Mouse (Mus musculus) cerebellum, adult 9-10 months (tissue): ENCODE data around the gene Zfp653.

ENCODE experiments used
- DNase-seq: peaks from one replicate; pipeline ENCODE4 v3.0.0; 2022

Zfp653 gene

GRCm38 (mm10) chr9:22067195-22067594 lies 4.0 kb downstream of the Zfp653 start:
- peak; percentile 49 for DNase-seq

GRCm38 (mm10) chr9:22066433-22066832 lies 4.7 kb downstream of the Zfp653 start:
- peak; percentile 73 for DNase-seq

DNA sequence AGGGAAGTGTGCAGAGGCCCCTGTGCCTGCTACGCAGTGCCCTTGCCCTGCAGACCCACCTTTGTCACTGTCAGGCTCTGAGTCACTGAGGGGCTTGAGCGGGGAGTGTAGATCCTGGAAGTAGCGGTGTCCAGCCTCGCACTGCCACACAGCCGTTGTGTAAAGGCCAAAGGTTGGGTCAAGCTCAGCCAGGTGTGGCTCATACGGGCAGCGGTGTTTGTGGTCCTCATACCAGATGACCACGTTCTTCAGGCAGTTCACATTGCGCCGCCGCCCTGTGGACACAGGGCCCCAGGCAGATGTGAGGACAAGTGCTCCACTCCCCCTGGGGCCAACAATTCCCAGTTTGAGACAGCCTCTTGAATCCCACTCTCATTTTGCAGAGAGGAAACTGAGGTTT lies 5.5 kb downstream of the Zfp653 start:
- peak; percentile 53 for DNase-seq

DNA sequence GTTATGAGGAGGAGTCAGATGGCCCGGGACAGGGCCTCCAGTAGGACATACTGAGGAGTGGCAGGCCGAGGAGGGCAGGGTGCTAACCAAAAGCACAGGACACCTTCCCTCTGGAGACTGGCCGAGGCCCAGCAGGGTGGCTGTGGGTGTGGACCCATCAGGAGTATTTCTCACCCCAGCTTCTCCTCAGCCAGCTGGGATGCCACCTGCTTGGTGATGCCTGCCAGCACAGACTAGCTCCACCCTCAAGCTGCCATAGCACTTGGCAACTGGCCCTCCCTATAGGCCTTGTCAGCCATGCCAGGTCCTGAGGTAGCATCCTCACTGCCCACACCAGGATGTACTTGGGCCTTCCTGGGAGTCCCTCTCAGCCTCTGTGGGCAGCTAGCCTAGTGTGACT lies 6.8 kb downstream of the Zfp653 start:
- DNase-seq = peak; percentile 95

DNA sequence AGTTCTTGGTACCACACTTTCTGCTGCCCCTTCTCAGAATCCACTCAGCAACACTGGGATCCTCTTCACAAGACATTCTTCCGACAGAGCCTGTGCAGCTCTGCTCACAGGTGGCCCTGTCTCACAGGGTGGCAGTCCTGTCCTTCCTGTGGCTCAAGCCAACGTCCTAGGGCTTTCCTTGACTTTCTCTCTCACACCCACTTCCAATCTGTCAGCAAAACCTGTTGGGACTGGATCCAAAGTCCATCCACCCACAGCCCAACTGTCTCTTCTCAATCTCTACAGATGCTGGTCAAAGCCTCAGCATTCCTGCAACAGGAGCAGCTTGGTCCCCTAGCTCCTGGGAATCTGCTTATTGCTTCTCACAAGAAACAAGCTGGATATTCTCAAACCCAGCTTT lies 9.8 kb downstream of the Zfp653 start:
- DNase-seq = peak; percentile 81

GRCm38 (mm10) chr9:22058011-22058424 lies 13.2 kb downstream of the Zfp653 start:
- peak; percentile 81 for DNase-seq

- peak; percentile 57 for DNase-seq
Observed at GRCm38 (mm10) chr9:22057031-22057517, 14.1 kb downstream of the Zfp653 start.

GRCm38 (mm10) chr9:22056303-22056910 lies 14.8 kb downstream of the Zfp653 start:
- peak; percentile 59 for DNase-seq

DNA sequence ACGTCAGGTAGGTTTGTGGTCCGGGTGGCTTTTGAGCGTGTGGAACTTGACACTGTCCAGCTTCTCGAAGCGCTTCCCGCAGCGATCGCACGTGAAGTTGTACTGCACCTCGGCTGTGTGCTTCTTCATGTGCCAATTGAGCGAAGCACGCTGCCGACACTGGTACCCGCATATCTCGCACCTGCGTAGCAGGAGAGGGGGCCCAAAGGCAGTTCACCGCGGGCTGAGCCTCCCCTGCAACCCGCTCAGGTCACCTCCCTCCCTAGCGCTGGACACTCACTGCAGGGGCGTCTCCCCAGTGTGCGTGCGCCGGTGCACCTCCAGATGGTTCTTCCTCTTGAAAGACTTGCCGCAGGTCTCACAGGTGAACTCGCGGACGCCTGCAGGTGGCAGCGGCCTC lies 15.5 kb downstream of the Zfp653 start:
- peak; percentile 61 for DNase-seq

GRCm38 (mm10) chr9:22054411-22055076 lies 16.6 kb downstream of the Zfp653 start:
- peak; percentile 92 for DNase-seq

DNA sequence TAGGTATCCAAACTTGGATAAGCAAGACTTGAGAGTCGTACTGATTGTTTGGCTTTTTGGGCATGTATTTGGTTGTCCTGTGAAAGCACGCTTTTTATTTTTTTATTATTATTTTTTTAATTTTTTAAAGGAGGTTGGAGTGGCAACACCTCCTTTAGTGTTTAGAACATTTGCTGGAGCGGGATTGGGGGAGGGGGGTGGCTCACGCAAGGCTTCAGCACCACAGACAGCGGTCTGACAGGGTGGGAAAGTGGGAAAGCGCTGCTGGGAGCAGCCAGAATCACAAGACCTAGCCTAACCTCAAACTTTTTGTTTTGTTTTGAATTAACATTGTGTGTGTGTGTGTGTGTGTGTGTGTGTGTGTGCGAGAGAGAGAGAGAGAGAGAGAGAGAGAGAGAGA lies 17.5 kb downstream of the Zfp653 start:
- no peak for DNase-seq

DNA sequence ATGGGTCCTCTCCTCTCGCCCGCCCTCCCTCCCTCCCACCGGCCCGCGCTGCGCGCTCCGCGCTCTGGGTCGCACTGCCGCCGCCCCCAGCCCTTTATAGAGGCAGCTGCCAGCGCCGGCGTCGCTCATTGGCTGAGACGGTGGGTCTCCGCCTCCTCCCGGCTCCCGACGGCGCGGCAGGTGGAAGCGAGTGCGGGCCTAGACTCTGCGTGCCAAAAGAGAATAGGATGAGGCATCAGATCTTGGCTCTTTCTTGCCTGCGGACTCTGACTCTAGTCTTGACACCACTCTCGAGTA lies 19.3 kb downstream of the Zfp653 start, which contains the start of gene Elavl3:
Gene Elavl3, minus strand, starts transcription at position 66 of the 297 bp plus-strand sequence.
- DNase-seq = peak; percentile 91

DNA sequence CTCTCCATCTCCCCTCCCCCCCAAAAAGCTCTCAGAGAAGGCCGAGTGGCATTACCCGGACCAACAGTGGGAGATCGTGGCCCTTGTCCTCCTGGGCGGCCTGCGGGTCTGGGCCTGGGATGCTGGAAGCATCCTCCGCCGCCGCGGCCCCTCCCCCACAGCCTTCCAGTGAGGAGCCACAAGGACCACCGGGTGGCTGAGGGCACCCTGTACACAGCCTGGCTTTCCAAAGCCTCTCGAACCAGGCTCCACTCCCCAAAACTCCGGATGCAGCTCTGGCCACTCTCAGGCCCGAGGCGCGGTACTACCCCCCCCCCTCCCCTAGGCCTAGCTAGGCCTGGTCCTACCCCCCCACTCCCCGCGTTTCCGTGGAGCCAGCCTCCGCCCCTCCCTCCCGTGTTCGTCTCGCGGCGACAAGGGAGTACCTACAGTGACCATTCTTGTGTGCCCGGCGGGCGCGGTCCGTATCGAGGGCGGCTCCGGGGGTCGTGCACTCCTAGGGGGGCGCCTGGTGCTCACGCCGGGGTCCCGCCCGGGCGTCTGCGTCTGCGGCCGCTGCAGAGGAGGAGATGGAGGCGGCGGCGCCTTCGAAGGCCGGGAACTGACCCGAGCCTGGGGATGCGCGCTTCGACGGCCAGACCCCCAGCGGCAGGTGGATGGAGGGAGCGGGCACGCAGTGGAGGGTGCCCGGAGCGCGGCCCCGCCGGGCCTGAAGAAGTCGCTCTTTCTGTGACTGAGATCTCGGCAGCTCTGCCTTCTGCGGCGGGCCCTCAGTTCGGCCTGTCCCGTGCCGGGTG lies 19.8 kb downstream of the Zfp653 start:
- DNase-seq = peak; percentile 72

- peak; percentile 90 for DNase-seq
Observed at GRCm38 (mm10) chr9:22050351-22050889, 20.8 kb downstream of the Zfp653 start.

GRCm38 (mm10) chr9:22049721-22050270 lies 21.4 kb downstream of the Zfp653 start:
- no peak for DNase-seq

- DNase-seq = peak; percentile 73
Observed at GRCm38 (mm10) chr9:22049315-22049714, 21.9 kb downstream of the Zfp653 start.

- DNase-seq = peak; percentile 59
Observed at GRCm38 (mm10) chr9:22047329-22047728, 23.8 kb downstream of the Zfp653 start.

DNA sequence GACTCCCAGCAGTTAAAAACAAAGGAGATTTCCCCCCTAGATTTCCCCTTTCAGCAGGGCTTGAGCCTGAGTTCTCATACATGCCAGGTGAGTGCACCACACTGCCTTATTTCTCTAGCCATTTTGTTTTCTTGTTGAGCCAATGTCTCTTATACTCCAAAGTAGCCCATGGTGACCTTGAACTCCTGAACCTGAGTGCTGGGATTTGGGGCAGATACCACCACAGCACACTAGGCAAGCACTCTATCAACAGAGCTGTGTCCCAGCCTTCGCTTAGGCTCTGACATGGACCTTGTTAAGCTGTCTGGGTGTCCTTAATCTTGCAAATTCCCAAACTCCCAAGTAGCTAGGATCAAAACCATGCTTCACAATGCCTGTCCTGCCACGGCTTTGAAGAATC lies 29.3 kb downstream of the Zfp653 start:
- DNase-seq = no peak

DNA sequence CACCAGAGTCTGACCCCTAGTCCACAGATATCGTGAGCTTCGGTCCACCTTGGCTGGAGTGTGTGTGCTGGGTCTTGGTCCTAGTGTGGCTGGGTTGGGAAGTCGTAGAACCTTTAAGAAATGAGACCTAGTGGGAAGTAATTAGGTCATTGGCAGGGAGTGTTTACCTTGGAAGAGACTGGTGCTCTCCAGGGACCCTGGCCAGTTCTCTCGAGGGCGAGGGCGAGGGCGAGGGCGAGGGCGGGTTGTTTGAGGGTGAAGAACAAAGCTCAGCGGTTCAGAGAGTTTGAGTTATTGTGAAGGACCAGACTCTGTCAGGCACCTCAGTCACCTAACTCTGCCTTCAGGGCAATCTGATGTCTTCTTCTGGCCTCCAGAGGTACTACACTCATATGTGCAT lies 33.4 kb downstream of the Zfp653 start:
- no peak for DNase-seq

- peak; percentile 57 for DNase-seq
Observed at GRCm38 (mm10) chr9:22035300-22036044, 35.7 kb downstream of the Zfp653 start.

GRCm38 (mm10) chr9:22030386-22030785 lies 40.8 kb downstream of the Zfp653 start:
- DNase-seq = no peak

- DNase-seq = no peak
Observed at GRCm38 (mm10) chr9:22028467-22028866, 42.7 kb downstream of the Zfp653 start.
